Mouse (Mus musculus) MEL-GATA-1-ER (cell line): ENCODE measurements around the gene Lrrc46.

Experiments
- DNase-seq: peaks from one replicate; pipeline ENCODE4 v3.0.0-alpha.2; 2012; ENCODE audit warnings: low read depth; ENCODE audit errors: extremely low read depth

The Lrrc46 gene

DNA sequence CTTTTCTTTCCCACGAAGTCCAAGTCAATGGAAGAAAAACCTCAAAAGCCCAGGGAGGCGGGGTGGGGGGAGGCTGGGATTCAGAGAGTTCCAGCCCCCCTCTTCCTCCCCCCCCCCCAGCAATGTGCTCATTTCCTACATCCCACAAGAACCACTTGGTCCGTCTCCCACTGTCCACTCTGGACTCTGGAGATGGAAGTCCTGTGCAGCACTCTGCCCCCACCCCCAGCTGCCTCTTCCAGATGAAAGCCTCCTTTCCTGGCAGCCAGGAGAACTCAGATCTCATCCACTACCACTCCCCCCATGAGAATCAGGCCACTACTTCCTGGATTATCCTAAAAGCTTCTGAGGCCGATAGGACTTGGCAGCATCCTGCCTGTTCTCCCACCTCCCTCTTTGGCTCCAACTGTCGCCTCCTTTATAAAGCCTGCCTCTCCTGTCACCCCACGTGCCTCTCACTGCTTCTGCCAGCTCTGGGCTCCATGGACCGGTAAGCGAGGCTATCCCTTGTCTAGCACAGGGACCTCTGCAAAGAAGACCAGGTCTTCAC is 28.0 kb downstream of the Lrrc46 start, which contains the start of gene Sp6:
Gene Sp6 (plus strand): TSS at position 274 of the 550 bp plus-strand sequence.
- DNase-seq: no peak

DNA sequence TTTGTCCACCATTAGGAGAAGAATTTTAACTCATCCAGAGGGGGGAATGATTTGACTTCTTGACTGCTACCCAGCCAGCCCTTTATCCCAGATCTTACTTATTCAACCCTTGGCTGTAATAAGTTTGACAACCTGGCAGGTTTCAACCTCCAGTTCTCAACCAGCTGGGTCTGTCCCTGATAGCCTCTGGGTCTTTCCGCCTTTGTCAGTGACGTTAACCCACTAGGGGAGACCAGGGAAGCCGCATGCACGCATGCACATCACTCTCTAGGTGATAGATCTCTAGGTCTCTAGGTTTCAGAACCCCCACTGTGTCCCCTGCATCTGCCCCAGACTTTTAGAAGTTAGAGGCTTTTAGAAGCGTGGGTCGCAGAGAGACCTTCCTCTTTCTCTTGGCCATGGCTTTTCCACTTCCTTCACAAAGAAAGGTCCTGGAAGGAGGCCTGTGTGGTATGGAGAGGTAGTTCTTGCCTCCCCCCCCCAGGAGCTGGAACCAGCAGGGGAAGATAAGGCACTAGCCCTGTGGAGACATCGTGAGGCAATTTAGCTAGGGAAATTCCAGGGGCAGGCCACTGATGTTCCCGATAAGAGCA is 31.9 kb downstream of the Lrrc46 start:
- peak; percentile 23 for DNase-seq

DNA sequence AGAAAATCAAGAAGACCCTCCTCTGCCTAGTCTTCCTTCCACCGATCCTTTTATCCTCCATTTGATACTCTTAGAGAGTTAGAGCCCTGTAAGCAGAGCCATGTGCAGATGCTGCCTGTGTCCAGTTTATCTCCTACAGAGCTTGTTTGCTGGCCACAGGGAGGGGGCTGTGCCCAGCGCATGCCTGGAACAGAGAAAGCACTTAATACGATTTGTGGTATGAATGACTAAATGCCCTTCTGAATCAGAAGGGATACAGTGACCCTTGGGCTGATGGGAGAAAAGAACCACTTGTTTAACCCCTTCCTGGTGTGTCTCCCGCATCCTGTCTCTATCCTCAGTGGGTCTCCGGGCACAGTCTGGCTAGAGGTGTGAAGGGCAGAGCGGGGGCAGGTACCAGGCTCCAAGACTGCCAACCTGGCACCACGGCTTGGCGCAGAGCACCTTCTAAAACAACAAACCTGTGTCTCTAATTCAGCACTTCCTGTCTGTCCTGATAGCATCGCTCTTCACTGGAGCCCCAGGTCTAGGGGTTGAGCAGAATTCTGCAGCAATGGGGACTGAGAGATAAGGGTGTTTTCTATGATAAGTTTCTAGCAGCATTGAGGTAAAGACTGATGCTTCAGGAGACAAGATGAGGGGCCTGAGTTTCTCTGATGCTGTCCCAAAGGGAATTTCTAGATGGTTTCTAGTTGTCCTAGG is 34.0 kb downstream of the Lrrc46 start:
- DNase-seq: no peak

DNA sequence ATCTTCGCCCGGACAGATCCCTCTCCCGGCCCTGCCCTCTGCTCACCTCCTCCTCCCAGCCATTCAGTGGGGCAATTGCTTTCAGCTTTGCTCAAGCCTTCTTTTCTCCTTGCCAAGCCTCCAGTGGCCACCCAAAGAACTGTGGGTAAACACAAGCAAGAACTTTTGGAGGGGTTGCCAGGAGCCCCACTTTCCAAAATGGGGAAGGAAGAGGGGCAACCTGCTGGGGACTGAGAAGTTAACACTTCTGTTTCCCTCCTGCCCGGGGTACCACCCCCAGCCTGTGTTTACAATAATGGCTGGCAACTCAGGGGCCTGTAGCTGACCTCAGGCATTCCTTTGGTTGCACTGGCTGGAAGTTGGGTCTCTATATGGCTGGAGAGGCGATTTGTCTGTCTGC is 38.0 kb downstream of the Lrrc46 start:
- no peak for DNase-seq

DNA sequence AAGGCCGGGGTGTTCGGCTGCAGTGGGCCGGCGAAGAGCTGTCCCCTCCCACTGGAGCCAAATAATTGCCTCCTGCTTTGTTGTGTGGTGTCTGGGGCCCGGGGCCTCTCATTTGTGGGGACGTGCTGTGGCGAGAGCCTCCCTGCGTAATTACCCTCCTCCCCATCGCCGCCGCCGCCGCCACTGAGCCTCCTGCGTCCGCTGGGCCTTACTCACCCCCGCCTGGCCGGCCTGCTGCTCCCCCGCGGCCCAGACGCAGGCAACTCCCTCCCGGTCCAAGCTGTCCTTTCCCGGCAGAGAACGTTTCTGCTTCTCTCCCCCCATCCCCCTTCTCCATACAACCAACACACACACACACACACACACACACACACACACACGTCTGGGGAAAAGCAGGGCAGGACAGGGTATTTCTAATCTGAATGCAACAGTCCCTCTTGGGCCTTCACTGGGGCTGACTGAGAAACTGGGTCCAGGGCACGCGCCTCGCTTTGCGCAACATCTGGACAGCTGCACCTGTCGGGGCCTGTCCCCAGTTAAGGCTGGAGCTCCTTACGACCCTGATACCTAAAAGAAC is 43.7 kb downstream of the Lrrc46 start:
- no peak for DNase-seq

DNA sequence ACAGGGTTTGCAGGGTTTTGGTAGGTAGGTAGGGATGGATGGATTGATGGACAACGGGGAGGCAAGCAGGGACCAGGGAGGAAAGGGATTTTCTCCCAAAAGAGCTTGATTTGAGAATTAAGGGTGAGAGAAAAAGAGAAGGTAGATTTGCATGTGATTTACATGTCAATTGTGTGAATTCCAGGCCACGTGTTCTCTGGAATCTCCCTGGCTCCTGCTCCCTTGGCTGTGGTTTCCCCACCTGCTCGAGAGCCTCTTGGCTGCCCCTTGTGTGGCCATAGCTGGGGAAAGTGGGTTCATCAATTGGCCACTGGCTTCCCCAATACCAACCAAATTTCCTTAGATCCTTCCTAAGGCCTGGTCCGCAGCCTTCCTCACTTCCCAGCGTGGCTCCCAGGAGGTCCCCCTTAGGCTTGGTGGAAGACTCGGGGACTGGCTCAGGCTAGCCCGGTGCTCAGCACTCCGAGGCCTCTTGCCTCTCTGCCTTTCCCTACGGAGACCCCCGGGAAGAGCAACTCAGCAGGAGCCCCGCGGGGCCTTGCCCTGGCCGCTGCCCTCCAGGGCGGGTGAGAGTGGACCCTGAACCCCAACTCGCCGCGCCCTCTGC is 44.3 kb downstream of the Lrrc46 start:
- no peak for DNase-seq

DNA sequence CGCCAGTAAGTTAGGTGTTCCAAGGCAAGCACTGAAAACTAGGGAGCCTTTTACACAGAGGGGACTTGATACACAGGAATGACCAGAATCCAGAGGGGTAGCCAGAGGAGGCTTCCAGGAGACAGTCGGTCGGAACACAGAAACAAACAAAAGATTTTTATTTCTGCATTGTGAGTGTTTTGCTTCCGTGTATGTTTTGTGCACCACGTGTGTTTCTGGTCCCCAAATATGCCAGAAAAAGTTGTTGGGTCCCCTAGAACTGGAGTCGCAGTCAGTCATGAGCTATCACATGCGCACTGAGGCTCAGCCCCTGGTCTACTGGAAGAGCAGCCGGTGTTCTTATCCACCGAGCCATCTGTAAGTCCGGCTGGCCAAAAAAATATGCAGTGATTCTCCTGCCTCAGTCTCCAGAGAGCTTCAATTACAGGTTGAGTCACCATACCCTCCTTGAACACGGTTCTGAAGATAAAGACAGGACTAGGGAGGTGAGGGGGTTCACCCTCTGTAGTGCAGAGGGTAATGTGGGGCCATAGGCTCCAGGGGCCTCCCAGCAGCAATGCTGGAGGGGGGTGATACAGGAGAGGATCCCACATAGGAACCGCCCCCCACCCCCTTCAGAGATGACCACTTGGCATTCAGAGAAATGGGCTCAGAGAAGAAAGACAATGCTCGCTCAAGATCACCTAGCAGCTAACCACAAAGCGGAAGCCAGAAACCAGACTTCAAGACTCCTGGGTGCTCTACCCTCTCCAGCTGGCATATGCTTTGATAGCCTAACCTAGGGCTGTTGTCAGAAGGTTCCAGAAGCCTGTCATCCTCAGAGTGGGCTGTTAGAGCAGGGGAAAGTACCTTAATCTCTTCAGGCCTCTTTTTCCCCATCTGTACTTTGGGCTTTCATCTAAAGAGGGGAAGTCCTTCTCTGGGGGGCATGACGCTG is 45.1 kb downstream of the Lrrc46 start:
- no peak for DNase-seq

DNA sequence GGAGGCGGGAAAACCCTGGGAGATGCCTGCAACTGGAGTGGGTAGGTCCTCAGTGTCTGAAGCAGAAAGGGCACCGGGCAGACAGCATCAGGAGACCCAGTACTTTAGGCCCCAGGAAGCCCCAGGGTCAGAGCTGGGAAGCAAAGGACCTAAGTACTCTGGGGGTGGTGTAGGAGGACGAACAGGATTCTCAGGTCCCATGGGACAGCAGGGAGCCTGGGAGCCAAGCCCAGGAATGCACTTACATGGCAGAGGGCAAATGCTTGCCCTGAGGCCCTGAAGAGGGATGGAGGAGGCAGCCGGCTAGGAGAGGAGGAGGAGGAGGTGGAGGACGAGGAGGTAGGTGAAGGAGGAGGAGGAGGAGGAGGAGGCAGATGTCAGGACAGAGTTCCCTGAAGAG is 46.2 kb downstream of the Lrrc46 start:
- DNase-seq: no peak

DNA sequence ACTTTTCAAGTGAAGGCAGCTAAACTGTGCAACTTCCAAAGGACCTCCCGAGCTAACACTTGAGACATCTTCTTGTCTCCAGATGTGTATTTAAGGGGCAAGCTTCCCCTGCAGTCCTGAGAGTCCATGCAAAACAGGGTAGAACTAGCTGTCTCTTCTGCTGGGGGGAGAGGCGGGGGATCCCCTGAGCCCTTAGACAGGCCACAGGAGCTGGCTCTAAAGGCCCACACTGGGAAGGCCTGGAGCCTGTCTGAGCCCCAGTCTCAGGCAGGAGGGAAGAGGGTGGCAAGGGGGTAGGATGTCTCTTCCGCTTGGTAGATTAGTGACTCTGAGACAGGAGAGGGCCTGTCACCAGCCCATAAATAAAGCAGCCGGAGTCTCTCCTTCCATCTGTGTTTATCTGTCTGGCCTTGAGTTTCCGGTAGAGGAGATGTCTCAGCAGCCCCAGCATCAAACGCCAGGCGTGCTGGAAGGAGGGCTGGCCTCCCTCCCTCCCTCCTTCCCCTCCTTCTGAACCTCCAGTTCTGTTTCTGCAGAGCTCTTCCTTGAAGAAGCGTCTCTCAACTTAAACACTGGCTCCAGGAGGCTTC is 48.4 kb downstream of the Lrrc46 start:
- DNase-seq: peak; percentile 94

DNA sequence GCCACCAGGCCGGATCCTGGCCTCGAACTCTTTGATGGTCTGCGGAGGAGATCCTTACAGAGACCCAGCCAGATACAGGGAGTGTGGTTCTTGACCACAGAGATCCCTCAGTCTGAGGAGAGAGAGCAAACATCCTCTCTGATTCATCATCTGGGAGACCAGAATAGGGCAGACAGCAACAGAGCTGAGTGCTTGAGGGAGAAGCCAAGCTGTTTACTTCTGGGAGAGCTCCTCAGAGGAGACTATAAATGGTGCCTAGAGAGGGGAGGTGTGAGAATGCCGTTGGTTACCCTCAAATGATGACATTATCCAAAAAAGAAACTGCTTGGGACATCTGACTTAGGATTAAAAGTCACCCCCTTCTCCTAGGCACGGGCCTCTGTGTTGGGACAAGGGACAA is 49.7 kb downstream of the Lrrc46 start:
- DNase-seq: no peak

DNA sequence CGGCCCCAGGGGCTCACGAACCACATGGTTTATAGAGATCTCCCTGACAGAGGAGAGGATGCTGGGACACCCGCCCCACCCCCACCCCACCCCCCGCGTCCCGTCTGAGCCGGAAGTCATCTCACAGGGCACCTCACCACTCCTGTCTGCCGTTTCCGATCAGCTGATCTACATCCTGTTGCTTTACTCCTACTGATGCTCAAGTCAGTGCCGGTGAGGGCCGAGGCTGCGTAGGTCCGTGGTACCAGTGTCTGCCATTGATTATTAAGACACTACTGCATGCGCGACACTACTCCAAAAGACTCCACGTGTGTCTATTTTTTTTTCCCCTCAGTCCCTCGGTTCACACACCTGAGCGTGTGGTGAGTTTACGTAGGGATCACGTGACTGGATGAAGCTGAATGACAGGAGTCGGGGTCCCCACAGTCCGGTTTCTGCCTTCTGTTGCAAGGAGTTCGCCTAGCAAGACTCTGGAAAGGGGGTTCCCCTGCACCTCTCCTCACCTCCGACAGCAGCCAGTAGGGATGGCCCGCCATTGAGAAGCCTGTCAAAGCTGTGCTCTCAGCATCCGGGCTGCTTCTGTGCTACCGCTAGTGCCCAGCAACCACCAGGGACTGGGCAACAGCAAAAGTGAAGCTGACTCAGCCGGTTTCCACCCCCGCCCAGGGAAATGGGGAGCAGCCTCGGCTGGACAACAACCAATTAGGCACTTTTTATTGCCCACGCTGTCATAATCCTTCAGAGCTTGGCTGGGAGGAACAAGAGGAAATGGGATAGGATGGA is 53.1 kb downstream of the Lrrc46 start:
- DNase-seq: no peak

DNA sequence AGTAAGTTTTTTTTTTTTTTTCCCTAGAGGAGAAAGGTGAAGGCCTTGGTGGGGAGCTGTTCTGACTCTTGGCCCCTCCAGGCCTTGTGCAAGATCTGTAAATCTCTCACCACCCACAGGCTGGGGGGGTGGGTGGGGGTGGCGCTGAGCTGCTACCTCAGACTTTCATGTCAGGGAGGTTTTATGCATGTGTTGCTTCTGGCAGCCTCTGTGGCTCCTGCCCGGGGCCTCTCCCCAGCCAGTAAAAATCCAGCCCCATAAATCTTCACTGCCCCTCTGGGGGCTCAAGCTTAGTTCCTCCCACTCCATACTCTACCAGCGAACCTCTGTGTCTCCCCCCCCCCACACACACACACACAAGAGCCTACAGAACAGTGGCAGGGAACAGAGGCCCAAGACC is 54.7 kb downstream of the Lrrc46 start:
- no peak for DNase-seq

DNA sequence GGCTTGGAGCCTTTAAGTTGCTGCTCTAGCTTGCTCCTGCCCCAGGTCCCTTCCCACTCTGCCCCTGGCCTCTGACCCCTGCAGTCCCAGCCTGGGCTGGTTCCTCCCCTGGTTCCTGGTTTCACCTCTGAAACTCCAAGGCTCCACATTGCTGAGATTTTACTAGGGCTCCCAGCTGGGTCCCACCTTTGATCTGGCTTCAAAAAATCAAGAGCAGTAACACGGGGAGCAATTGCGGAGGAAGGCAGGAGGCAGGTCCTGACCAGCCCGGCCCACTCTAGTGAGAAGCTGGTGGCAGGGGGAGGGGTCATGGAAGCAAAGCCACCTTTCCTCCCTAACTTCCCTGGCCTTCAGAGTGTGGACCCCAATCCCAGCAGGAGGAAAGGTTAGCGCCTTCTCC is 56.3 kb downstream of the Lrrc46 start:
- no peak for DNase-seq
